Mouse (Mus musculus) T-helper 2 cell (primary cell): ENCODE data around the gene Dnah2.

Source experiments
- in situ Hi-C: fragments of 300-600 bp; cut with MboI, MseI; formaldehyde crosslinking; loops from one replicate; pipeline ENCODE4 v1.15.1; 2025; ENCODE audit warnings: high pct_unique_total_duplicates

Gene Dnah2

DNA sequence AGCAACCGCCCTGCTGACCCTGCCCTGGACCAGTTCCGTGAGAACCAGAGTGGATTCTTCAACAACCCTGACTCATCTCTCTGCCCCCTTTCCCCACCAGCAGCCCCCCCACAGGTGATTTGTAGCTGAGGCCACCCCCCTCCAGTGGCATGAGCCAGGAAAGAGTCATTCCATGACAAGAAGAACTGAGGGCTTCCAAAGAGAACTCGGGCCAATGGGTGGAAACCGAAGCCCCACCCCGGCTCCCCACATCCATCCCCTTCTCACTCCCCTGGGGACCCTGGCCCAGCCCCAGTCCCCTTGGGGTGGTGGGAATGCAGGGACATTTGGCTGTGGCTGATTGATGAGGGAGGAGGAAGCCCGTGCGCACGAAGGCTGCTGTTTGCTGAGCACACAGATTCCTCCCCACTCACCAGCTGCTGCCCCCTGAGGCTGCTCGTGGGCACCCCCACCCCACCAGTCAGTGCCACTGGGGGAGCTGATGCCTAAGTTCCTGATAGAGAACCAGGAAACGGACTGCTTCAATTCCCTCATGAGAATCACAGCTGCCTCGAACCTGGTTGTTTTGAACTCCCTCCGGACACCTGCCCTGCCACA, at the start of gene Dnah2:
Gene Dnah2, minus strand, starts transcription at position 51 of the 597 bp plus-strand sequence.
- in situ Hi-C loops: no loop called here

- in situ Hi-C loops: no loop called here
Measured at GRCm38 (mm10) chr11:69594853-69595252, 45.9 kb upstream of the Dnah2 start.

GRCm38 (mm10) chr11:69592799-69593198, 43.9 kb upstream of the Dnah2 start:
- in situ Hi-C loops: no loop called here

DNA sequence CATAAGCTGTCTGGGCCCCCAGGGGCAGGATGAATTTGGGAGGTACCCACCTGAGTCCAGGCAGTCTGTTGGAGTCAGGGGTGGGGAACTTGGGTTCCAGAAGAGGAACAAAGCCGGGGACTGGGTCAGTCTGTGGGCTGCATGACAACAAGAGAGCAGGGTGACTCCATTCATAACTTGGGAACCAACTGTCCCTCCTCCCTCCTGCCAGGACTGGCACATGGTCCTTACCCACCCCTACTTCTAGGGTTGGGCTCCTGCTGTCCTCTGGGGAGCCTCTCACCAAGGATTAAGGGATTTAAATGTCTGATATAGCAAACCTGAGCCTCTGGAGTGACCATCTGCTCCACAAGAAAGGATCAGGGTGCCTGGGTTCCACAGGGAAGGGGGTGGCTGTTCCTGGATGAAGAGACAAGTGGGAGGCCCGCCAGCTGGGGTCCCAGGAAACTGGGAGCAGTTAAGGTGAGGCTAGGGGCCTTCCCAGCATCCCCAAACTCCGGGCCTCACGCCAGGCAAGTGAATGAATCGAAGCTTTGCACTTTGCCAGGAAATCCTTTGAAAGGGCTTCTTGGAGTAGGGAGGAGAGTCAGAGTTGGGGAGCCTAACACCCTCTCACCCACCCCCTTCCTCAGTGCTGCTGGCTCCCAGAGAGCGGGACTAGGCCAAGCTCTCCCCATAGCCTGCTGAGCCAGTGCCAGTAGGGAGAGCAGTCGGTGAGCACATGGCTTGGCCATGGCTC, 43.2 kb upstream of the Dnah2 start:
- in situ Hi-C loops: no loop called here

- in situ Hi-C loops: no loop called here
Measured at GRCm38 (mm10) chr11:69591424-69591823, 42.5 kb upstream of the Dnah2 start.

DNA sequence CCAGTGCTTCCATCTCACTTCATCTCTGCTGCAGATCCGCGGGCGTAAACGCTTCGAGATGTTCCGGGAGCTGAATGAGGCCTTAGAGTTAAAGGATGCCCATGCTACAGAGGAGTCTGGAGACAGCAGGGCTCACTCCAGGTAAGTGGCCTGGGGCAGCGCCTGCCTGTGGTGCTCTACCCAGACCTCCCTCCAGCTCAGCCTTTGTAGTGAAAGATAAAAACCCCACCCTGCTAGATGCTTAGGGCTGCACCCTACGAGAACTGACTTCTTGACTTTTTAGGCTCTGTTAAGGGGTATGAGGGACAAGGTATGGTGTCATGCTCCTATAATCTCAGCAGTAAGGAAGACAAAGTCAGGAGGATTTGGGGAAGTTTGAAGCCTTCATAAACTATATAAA, 41.7 kb upstream of the Dnah2 start:
- in situ Hi-C loops: no loop called here

DNA sequence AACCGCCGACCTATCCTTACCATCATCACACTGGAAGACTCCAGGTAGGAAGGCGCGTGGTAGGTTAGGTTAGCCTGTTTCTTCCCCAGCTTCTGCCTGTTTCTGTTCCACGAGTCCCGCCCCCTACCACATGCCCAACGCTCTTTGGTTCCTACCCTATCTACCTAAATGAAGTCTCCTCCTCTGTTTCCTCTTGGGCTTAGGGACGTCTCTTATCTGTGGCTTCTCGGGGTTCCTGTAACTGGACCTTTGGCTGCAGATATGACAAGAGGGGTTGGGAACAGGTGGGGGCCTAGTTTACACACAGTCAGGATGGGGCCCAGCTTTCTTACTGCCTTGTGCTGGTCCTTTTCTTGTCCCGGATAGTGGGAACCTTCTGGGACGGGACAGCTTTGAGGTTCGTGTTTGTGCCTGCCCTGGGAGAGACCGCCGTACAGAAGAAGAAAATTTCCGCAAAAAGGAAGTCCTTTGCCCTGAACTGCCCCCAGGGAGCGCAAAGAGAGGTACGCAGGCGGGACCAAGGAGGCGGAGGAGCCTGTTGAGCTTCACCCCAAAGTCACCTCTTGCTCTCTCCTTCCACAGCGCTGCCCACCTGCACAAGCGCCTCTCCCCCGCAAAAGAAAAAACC, 40.4 kb upstream of the Dnah2 start:
- in situ Hi-C loops: loop anchor here (10.0 kb wide), 1 partner anchor 75 kb away; the partner anchor contains the start of genes Cd68 and Mpdu1

DNA sequence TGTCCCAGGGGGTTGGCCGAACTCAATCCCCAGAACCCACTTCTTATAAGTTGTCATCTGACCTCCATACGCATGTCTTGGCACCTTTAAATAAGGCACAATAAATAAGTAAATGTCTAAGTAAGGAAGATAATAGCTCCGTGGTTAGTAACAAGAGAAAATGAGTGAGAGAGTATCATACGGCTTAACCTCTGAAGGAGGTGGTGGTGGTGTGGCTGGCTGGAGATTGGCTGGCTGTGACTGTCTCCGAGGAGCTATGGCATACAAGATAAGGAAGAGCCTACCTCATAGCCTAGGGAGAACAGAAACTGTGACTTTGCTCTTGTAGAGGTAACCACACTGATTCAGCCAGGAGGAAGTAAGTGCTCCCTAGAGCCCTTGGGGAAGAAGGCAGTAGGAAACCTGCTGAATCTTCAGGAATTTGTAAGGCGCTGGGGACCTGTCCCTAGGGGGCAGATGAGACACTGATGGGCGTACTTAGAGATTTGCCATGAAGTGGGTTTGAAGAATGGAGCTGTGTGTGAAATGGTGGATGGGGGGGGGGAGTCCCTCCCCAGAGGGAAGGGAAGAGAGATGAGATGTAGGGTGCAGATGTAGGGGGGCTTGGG, 36.9 kb upstream of the Dnah2 start:
- in situ Hi-C loops: loop anchor here (10.0 kb wide), 1 partner anchor 79 kb away; the partner anchor contains the start of genes Cd68 and Mpdu1

DNA sequence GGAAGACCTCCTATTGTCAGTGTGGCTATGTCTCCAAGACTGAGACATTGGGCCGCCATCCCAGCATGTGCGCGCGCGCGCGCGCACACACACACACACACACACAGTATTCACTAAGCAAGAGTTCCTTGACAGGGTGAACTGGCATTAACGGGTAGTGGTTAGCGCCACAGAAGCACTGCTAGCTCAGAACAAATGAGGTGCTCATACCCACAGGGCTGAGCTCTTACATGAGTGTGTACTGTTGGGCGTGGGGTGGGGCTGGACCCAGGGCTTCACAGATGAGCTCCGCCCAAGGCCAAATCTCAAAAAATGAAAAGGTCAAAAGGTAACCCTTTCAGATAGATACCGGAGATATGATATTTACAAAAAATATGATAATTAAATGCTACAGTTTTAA, 36.0 kb upstream of the Dnah2 start:
- in situ Hi-C loops: loop anchor here (10.0 kb wide), 1 partner anchor 80 kb away; the partner anchor contains the start of genes Cd68 and Mpdu1

GRCm38 (mm10) chr11:69584008-69584407, 35.1 kb upstream of the Dnah2 start:
- in situ Hi-C loops: loop anchor here (10.0 kb wide), 1 partner anchor 81 kb away; the partner anchor contains the start of genes Cd68 and Mpdu1

GRCm38 (mm10) chr11:69582230-69582805, 33.4 kb upstream of the Dnah2 start:
- in situ Hi-C loops: loop anchor here (10.0 kb wide), 1 partner anchor 82 kb away; the partner anchor contains the start of genes Cd68 and Mpdu1

- in situ Hi-C loops: loop anchor here (10.0 kb wide), 1 partner anchor 83 kb away; the partner anchor contains the start of genes Cd68 and Mpdu1
Measured at GRCm38 (mm10) chr11:69581814-69582213, 32.9 kb upstream of the Dnah2 start.

GRCm38 (mm10) chr11:69581147-69581688, 32.3 kb upstream of the Dnah2 start:
- in situ Hi-C loops: loop anchor here (10.0 kb wide), 1 partner anchor 84 kb away; the partner anchor contains the start of genes Cd68 and Mpdu1

DNA sequence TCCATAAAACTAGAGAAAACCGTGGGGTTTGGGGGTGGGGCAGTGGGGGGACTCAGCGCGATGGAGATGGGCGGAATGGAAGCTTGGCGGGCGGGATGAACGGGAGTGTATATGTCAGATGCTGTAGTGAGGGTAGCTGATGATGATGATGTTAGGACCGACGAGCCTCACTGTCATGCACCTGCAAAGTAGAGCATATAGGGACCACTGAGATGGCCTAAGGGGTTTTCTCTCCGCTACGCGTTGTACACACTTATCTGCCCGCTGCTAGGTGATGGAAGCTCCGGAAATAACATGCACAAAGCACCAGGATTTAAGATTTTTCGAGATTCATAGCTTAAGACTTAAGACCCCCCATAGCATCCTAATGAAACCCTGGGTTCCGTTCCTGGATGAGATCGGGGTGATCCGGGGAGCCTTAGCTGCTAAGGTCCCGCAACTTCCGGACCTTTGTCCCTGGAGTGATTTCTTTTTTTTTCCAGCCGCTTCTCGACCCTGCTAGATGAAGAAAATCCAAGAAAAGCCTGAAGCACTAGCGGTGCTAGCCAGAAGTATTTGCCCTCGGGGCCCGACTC, 31.7 kb upstream of the Dnah2 start:
- in situ Hi-C loops: loop anchor here (10.0 kb wide), 1 partner anchor 84 kb away; the partner anchor contains the start of genes Cd68 and Mpdu1

- in situ Hi-C loops: loop anchor here (10.0 kb wide), 1 partner anchor 85 kb away; the partner anchor contains the start of genes Cd68 and Mpdu1
Measured at GRCm38 (mm10) chr11:69580091-69580514, 31.2 kb upstream of the Dnah2 start, which contains the start of the genes Wrap53 and Trp53. Gene Wrap53 (minus strand): TSS chr11:69580255. Gene Trp53 (plus strand): TSS chr11:69580359.

DNA sequence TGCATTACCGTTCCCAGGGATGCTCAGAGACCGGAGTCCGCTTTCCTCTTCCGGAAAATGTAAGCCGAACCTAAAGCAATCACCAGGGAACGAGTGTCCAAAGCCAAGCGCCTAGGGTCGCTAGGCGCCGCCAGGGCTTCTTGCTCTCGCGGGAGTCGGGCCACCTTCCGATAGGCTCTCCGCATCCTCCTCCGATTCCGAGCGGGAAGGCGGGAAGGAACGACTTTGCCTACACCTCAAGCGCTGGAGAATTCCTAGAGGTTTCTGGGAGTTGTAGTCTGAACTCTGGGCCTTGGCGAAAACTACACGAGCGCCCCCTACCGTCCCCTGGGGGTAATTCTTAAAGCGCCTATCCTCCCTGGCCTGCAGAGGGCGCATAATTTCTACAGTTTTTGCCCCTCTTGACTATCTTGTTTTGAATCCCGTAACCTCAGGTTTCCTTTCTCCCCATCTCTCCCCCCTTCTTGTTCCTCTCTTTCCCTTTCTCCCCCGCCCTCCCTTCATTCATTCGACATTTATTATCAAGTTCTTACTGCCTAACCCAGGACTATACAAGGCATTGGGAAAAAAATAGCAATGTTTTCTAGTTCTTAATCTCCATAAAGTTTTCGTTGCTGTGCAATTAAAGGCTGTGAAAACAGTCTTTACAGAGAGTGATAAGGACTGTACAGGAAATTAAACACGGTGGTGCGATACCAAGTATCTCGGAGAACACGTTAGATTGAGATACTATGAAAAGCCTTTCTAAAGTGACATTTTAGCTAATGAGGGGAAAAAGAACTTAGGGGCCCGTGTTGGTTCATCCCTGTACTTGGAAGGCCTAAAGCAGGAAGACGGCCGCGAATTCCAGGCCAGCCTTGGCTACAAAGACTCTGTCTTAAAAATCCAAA, 30.5 kb upstream of the Dnah2 start:
- in situ Hi-C loops: loop anchor here (10.0 kb wide), 1 partner anchor 85 kb away; the partner anchor contains the start of genes Cd68 and Mpdu1

DNA sequence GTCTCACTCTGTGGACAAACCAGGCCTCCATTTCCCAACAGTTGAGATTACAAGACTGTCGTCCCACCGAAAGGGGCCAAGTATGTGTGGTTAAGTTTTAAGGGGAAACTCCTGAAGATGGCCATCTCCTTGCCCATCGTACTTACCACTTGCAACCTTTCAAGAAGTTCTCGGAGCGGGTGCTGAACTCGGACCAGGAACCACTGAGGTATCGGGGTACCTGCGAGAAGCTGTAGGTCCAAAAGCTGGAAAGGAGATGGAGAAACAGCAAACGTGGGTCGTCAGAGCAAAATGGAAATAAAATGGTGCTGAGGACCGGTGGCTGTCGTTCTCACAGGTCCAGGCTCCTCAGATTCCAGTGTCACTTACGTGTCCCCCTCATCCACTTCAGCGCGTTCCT, 29.4 kb upstream of the Dnah2 start:
- in situ Hi-C loops: no loop called here

- in situ Hi-C loops: no loop called here
Measured at GRCm38 (mm10) chr11:69576307-69576706, 27.4 kb upstream of the Dnah2 start.

GRCm38 (mm10) chr11:69575220-69575619, 26.3 kb upstream of the Dnah2 start:
- in situ Hi-C loops: no loop called here
